Mouse (Mus musculus) embryo, embryonic 10.5 days (tissue): Measurements from ENCODE around the gene Prmt7.

ENCODE experiments used
- DNase-seq: peaks from one replicate; pipeline ENCODE4 v3.0.0-alpha.2; 2015; ENCODE audit warnings: low spot score

Prmt7 gene

GRCm38 (mm10) chr8:106288732-106289131 lies 78.0 kb downstream of the Prmt7 start:
- DNase-seq = no peak

- no peak for DNase-seq
Observed at GRCm38 (mm10) chr8:106289464-106289863, 78.7 kb downstream of the Prmt7 start.

- no peak for DNase-seq
Observed at GRCm38 (mm10) chr8:106292484-106293396, 82.0 kb downstream of the Prmt7 start.

GRCm38 (mm10) chr8:106298261-106298660 lies 87.5 kb downstream of the Prmt7 start:
- no peak for DNase-seq

DNA sequence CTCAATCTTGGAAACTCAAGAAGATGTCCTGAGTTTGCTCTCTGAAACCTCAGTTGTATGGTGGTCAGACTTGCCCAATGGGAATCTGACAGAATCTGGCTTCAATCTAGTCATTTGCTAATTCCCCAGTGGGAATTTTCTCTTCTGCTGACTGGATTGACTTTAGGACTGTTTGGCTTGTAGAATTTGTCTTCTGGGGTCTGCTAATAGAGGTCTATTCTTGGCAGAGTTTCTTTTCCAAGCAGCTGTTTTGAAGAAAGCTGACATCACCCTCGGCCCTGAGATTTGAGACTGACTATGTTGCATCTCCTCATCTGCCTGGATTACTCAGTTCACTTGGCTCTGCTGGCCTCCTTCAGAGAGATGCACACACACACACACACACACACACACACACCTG lies 88.1 kb downstream of the Prmt7 start:
- DNase-seq = no peak

DNA sequence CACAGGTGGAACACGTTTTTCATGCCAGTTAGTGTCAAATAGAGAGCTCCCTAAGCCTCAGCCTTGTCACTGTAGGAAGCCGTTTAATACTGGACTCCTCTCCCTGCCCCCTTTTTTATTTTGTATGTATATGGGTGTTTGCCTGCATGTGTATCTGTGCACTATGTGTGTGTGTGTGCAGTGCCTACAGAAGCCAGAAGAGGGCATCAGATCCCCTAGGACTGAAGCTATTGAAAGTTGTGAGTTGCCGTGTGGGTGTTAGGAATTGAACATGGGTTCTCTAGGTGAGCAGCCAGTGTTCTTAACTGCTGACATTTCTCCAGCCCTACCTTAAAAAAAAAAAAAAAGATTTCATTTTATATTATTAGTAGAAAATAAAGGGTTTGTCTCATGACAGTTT lies 89.0 kb downstream of the Prmt7 start:
- DNase-seq = no peak

- DNase-seq = no peak
Observed at GRCm38 (mm10) chr8:106300739-106301715, 90.3 kb downstream of the Prmt7 start.
